Mouse (Mus musculus): ENCODE results near the gene Tsc22d2.

DNA sequence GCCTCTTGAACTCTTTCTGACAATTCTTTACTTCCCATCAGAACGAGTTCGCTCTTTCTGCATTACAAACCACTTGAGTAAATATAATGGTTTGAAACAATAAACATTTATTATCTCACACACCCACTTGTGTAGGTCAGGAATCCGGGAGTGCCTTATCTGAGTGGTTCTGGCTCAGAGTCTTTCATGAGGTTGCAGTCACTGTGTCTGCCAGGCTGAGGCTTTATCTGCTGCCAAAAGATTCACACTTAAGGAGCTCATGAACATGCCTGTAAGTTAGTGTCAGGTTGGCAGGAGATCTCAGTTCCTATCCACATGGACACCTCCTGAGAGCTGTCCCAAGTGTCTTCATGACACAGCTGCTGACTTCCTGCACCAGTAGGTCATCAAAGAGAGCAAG, 47.8 kb upstream of the Tsc22d2 start:
- TF ChIP-seq HCFC1 (IDR thresholded peaks at IDR 0.05; ENCODE audit: borderline replicate concordance, insufficient read depth, low read length), result no peak
- TF ChIP-seq ZC3H11A (IDR thresholded peaks at IDR 0.05; ENCODE audit: borderline replicate concordance, low read depth, low read length), result no peak
- no peak for TF ChIP-seq CHD2 (IDR thresholded peaks at IDR 0.05; ENCODE audit: low read depth, low read length)
